Mouse (Mus musculus) common myeloid progenitor, adult 5-6 weeks (primary cell): Measurements from ENCODE around the gene Prom2. TPM values are rescaled to one million over a fixed set of nuclear protein-coding genes. Genes with fewer than 3 reads are reported as not detected.

Source experiments
- ATAC-seq: replicated peaks from 2 replicates; pipeline ENCODE4 v1.8.0; 2016; ENCODE audit warnings: low read depth, mild to moderate bottlenecking, moderate TSS enrichment, inconsistent platforms; ENCODE audit not compliant: poor library complexity, severe bottlenecking
- total RNA-seq: library from RNA; stranded (forward); fragments of 200-1000, 187-1606 nt; gene quantifications from 2 replicates; pipeline ENCODE4 v1.2.3, GENCODE M21; 2017

Gene Prom2
- total RNA-seq, 1 experiment from 2014 or later, result not detected

- peak; percentile 57 for ATAC-seq
Observed at GRCm38 (mm10) chr2:127501061-127501460, 40.2 kb downstream of the Prom2 start.

DNA sequence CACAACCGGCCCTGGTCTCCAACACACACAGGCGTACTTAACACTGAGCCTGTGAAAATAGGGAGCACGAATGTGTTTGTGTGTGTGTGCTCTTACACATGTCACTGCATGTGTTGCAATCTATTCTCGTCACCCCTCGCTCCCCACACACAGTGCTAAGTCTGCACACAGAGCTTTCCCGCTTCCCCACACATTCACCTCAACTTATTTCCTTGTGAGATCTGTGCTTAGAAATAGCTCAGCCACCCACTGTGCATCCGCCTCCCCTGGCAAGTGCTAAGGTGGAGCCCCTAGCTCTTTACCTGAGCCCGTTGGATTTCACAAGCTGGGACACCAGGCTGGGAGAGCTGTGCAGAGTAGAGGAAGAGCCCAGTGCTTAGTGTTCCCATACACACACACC lies 42.5 kb downstream of the Prom2 start:
- ATAC-seq, result no peak

- no peak for ATAC-seq
Observed at GRCm38 (mm10) chr2:127496321-127496720, 44.9 kb downstream of the Prom2 start.

- peak; percentile 59 for ATAC-seq
Observed at GRCm38 (mm10) chr2:127484476-127485170, 56.6 kb downstream of the Prom2 start.

DNA sequence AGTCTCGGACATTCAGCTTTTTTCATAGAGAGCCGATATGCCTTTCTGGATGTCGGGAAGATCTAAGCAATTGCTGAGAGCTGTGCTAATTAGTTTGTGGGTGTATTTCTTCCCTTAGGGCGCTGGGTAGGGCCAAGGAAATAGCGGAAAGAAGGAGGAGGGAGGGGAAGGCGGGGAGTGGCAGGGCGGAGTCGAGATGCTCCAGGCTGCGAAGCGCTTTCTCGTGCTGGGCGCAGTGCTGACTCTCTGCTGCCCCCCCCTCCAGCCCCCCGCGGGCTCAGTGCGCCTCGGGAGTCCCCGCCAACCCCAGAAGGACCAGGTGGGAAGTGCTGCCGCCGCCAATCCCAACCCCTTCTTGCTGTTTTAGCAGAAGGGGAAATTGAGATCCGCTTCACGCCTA lies 58.3 kb downstream of the Prom2 start:
- ATAC-seq, result peak; percentile 8; the same call in 1 of the 2 replicates

GRCm38 (mm10) chr2:127482533-127482911 lies 58.7 kb downstream of the Prom2 start:
- ATAC-seq, result peak; percentile 77

GRCm38 (mm10) chr2:127481841-127482532 lies 59.3 kb downstream of the Prom2 start:
- no peak for ATAC-seq

- no peak for ATAC-seq
Observed at GRCm38 (mm10) chr2:127479763-127480162, 61.5 kb downstream of the Prom2 start.

DNA sequence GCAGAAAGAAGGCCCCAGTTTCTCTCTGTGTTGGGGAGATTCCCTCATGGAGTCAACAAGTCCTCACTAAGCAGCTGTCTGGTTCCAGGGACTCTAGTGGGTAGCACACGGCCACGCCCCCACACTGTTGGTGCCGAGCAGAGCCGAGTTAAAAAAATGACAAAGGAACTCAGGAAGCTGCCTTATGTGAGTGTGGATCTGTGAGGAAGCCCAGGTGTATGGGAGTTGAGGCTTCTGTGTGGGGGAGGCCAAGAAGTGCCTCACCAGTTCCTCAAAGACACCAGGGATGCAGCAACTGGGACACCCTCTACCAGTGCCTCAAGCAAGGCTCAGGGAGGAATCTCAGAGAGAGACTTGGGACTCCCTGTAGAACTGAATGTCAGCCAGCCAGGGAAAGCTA lies 62.1 kb downstream of the Prom2 start:
- ATAC-seq, result no peak

Other genes with a start within 250 kb of the Prom2 start
- 144 and 157 TPM in 2 replicates for gene Dusp2, start 205.3 kb downstream of the Prom2 start, total RNA-seq
- not detected in 2 replicates for gene Astl, start 202.8 kb downstream of the Prom2 start, total RNA-seq
- gene Adra2b, start 178.3 kb downstream of the Prom2 start, total RNA-seq, result 0.14 TPM in 1 of 2 replicates, not detected in the other
- gene Gpat2, start 116.3 kb downstream of the Prom2 start, total RNA-seq, result not detected in 2 replicates
- gene Fahd2a, start 96.9 kb downstream of the Prom2 start, total RNA-seq, result 5.6 and 12.8 TPM in 2 replicates
- 2.5 and 4.0 TPM in 2 replicates for gene Kcnip3, start 19.4 kb downstream of the Prom2 start, total RNA-seq
- 1.7 and 2.7 TPM in 2 replicates for gene Zfp661, start 45.6 kb upstream of the Prom2 start, total RNA-seq
- 80.0 and 148 TPM in 2 replicates for gene Mrps5, start 45.8 kb upstream of the Prom2 start, total RNA-seq
- gene Mal, start 115.2 kb upstream of the Prom2 start, total RNA-seq, result not detected in 2 replicates
- not detected in 2 replicates for gene Mall, start 188.5 kb upstream of the Prom2 start, total RNA-seq
- 21.3 and 33.4 TPM in 2 replicates for gene Nphp1, start 247.4 kb upstream of the Prom2 start, total RNA-seq